Mouse (Mus musculus) thymus, adult 2 months (tissue): ENCODE results near the gene Sult5a1.

ENCODE experiments used
- CTCF ChIP-seq: fragments of 200-500 bp; IDR thresholded peaks from 2 replicates; pipeline ENCODE4 v1.5.1; 2012; ENCODE audit warnings: mild to moderate bottlenecking, control low read depth, low read length, moderate library complexity, borderline replicate concordance; ENCODE audit not compliant: control insufficient read depth, poor library complexity, insufficient read depth; ENCODE audit errors: extremely low read depth
- POLR2A ChIP-seq: fragments of 200-500 bp; IDR thresholded peaks from 2 replicates; pipeline ENCODE4 v1.6.1; 2012; ENCODE audit warnings: mild to moderate bottlenecking, low read length, control low read depth, moderate library complexity; ENCODE audit not compliant: control insufficient read depth, poor library complexity, insufficient read depth; ENCODE audit errors: extremely low read depth

- TF ChIP-seq POLR2A: no peak
- TF ChIP-seq CTCF: no peak
Observed at GRCm38 (mm10) chr8:123193771-123194170, 35.7 kb upstream of the Sult5a1 start.
